Mouse (Mus musculus) gastrocnemius, postnatal 36 days (tissue): Measurements from ENCODE around the gene Dusp6. TPM values are rescaled to one million over a fixed set of nuclear protein-coding genes. Genes with fewer than 3 reads are reported as not detected.

ENCODE experiments used
- DNase-seq, 2 experiments: peaks; one replicate each; pipeline ENCODE4 v3.0.0; 2022
- intact Hi-C: fragments of 180-260 bp; cut with DNase I; formaldehyde crosslinking; loops from one replicate; pipeline ENCODE4 v1.15.1; 2025
- total RNA-seq, 2 experiments: library from RNA; stranded (reverse); gene quantifications; 2 replicates each; pipeline ENCODE4 v1.2.3; 2021

The Dusp6 gene
- total RNA-seq, 2 experiments from 2014 or later = 16.4 to 17.4 TPM

GRCm38 (mm10) chr10:99244655-99245260 is 18.3 kb upstream of the Dusp6 start:
- DNase-seq = no peak
- intact Hi-C loops = no loop called here

- intact Hi-C loops = no loop called here
These were observed 16.1 kb upstream of the Dusp6 start for GRCm38 (mm10) chr10:99246797-99247508.

DNA sequence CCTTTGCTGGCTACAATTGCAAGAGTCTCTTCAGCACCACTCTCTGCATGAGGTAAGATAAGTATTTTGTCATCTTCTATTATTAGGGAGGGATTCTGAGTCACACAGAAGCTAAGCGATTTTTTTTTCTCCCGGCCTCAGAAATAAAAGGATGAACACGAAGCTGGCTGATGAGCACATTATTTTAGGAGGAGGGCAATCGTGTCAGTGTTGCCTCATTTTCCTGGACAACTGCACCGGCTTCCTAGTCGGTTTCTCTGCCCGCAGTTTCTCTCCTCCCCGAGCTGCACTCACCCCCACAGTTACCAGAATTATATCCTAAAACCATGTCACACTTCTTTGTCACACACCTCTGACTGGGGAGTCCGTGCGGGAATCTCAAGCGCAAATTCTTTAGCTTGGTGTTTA is 12.2 kb upstream of the Dusp6 start:
- intact Hi-C loops = no loop called here
- DNase-seq = no peak

More at GRCm38 (mm10) chr10:99246797-99247508, 16.1 kb upstream of the Dusp6 start:
- DNase-seq = no peak

- intact Hi-C loops = no loop called here
- no peak for DNase-seq
These were observed 9.6 kb upstream of the Dusp6 start for GRCm38 (mm10) chr10:99253412-99253811.

DNA sequence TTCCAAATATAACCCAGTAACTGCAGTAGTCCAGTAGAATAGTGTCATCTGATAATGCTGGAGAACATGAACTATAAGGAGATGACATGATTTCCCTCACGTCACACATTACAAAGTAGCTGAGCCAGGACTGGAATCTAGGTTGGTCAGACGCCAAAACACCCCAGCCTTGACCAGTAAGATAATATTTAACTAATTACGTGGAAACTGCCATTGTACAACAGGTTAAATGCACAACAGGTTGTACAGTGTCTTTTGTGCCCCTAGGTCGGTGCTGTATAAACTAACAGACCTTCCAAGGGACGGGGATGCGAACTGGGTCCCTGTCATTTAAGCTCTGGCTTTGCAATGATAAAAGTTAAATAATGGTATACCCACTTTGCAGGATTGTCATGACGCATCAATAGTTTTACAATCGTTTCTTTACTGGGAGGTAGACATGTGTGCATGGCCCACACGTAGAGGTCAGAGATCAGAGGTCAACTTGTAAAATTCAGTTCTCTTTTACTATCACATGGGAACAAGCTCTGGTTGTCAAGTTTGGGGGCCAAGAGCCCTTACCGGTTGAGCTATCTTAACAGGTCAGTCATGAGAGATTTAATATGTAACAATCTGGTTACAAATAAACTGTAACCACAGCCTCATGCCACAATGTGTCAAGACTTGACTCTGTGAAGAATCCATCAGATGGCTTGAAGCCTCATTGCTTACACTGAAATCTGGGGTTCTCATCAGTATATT is 7.0 kb upstream of the Dusp6 start:
- no peak for DNase-seq

GRCm38 (mm10) chr10:99257531-99257930 is 5.5 kb upstream of the Dusp6 start:
- DNase-seq = no peak
- intact Hi-C loops = no loop called here

More for the DNA sequence above, 7.0 kb upstream of the Dusp6 start:
- intact Hi-C loops = no loop called here

GRCm38 (mm10) chr10:99259840-99260239 is 3.2 kb upstream of the Dusp6 start:
- intact Hi-C loops = no loop called here
- DNase-seq = no peak

DNA sequence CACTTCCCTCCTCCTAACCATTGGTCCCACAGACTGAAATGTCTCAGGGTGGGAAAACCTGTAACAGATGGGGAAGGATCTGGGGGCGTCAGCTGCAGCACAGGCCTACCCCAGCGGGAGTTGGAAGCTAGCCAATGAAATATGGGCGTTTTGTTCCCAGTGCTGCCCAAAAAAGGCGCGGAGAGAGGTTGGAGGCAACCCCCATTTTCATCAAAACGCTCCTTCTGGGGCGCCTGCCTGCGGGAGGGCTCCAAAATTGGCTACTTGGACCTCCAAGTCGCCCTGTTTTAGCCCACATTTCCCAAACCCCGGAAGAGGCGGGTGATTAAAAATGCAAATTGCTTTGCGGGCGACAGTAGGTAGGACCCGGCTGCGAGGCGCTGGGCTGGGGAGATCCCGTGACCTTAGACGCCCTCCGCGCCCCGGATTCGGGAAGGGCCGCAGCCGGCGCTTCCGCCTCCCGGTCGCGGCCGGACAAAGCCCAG is 1.8 kb upstream of the Dusp6 start:
- no peak for DNase-seq
- intact Hi-C loops = no loop called here

DNA sequence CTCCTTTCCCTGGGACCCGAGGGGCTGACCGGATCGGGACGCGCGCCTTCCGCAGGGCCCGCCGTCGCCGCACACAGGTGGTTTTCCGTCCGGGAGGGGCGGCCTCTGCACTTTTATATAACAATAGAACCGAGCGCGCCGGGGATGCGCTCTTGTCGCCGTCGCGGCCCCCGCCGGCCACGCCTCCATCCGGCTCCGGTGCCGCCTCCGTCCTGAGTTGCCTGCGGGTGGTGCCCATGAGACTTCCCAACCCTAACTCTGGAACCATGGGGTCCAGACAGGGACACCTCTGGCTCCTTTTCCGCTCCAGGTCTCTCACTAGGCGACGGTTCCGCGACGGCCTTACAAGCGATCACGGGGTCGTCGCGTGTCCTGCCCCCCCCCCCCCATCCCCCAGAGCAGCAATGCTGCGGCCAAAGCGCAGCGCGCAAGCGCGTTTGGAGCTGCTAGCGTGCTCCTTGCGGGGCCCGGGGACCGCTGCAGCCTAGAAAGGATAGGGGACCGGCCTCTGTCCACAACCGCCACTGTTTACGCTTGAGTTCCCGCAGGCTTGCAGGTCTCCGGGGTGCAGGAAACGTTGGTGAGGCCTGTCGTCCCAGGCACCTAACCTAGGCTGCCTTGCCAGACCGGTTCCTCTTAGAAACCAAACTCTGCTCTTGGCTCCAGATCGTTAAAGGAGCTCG is 1.3 kb upstream of the Dusp6 start:
- intact Hi-C loops = no loop called here
- peak; percentile 84 to 88 for DNase-seq

- intact Hi-C loops = no loop called here
- DNase-seq = no peak
These were observed 638 bp upstream of the Dusp6 start for GRCm38 (mm10) chr10:99262319-99262866.

DNA sequence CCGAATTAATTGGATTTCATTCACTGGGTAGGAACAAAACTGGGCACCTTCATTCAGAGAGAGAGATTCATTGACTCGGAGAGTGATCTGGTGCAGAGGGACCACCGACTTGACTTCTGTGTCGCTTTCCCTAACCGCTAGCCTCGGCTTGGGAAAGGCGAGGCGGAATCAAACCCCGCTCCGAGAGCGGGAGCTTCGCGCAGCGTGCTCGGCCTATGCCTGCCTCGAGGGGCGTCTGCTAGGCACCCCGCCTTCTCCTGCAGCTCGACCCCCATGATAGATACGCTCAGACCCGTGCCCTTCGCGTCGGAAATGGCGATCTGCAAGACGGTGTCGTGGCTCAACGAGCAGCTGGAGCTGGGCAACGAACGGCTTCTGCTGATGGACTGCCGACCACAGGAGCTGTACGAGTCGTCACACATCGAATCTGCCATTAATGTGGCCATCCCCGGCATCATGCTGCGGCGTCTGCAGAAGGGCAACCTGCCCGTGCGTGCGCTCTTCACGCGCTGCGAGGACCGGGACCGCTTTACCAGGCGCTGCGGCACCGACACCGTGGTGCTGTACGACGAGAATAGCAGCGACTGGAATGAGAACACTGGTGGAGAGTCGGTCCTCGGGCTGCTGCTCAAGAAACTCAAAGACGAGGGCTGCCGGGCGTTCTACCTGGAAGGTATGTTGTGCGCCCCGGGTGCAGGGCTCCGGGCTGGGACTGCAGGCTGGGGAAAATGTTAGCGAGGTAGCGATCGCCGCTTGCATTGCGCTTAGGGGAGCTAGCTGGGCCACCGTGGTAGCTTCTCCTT is 589 bp downstream of the Dusp6 start:
- intact Hi-C loops = no loop called here

DNA sequence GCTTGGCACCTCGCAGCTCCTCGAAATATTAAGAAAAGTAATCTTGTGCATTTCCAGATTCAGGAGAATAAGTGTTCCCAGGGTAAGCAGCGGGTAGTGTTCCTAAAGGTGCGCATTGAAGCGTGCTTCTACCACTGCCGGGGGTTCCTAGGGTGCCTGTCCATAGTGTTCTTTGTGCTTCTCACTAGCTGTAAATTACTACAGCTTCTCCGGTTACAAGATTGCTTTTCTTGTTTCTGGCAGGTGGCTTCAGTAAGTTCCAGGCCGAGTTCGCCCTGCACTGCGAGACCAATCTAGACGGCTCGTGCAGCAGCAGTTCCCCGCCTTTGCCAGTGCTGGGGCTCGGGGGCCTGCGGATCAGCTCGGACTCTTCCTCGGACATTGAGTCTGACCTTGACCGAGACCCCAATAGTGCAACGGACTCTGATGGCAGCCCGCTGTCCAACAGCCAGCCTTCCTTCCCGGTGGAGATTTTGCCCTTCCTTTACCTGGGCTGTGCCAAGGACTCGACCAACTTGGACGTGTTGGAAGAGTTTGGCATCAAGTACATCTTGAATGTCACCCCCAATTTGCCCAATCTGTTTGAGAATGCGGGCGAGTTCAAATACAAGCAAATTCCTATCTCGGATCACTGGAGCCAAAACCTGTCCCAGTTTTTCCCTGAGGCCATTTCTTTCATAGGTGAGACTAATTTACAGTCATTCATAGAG is 1.4 kb downstream of the Dusp6 start:
- DNase-seq = no peak
- intact Hi-C loops = no loop called here

More for the DNA sequence above, 589 bp downstream of the Dusp6 start:
- peak in 1 of 2 experiments; percentile 43 for DNase-seq

- intact Hi-C loops = no loop called here
- DNase-seq = no peak
These were observed 2.1 kb downstream of the Dusp6 start for GRCm38 (mm10) chr10:99265011-99265694.

DNA sequence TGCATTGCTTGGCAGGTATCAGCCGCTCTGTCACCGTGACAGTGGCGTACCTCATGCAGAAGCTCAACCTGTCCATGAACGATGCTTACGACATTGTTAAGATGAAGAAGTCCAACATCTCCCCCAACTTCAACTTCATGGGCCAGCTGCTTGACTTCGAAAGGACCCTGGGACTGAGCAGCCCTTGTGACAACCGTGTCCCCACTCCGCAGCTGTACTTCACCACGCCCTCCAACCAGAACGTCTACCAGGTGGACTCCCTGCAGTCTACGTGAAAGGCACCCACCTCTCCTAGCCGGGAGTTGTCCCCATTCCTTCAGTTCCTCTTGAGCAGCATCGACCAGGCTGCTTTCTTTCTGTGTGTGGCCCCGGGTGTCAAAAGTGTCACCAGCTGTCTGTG is 3.0 kb downstream of the Dusp6 start:
- DNase-seq = no peak
- intact Hi-C loops = no loop called here

DNA sequence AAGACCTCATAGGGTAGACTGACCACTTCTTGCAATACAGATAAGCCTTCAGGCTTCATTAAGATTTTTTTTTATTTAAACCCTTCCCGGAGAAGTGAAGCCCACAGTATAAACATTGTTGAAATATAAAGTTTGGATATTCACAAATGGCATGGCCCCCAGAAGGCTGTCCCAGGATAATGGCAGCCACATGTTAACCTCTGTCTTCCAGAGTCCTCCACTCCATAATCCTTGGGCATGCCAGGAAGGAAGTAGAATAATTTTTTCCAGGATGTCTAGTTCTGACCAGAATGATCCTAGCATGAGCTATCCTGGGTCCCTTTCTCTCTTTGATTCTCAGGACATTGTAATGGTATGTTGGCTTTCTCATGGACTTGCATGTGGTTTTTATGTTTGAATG is 4.6 kb downstream of the Dusp6 start:
- intact Hi-C loops = no loop called here

GRCm38 (mm10) chr10:99268421-99269300 is 5.6 kb downstream of the Dusp6 start:
- intact Hi-C loops = no loop called here

More for the DNA sequence above, 4.6 kb downstream of the Dusp6 start:
- no peak for DNase-seq

DNA sequence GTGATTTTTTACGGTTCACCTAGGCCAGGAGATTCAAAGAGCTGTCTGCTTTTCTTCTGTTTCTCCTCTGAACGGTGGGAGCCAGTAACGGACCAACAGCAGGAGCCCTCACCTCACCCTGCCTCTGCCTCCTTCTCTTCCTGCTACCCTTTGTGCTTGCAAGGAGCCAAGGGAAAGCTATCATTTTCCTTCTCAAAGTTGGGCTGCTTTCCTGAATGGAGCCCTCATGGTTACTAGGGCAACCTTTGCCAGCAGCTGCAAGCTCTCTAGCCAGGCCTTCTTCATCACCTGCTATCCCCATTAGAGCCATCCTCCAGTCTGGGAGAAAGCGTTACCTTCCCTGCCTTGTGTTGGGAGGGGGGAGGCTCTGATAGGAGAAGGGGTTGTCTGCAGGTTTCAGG is 6.3 kb downstream of the Dusp6 start:
- no peak for DNase-seq

More at GRCm38 (mm10) chr10:99268421-99269300, 5.6 kb downstream of the Dusp6 start:
- DNase-seq = peak; percentile 36 to 45

More for the DNA sequence above, 6.3 kb downstream of the Dusp6 start:
- intact Hi-C loops = no loop called here
